Mouse (Mus musculus) liver, embryonic 18 days (tissue): ENCODE results near the gene Olfr1496. TPM values are rescaled to one million over a fixed set of nuclear protein-coding genes. Genes with fewer than 3 reads are reported as not detected.

Source experiments
- polyA plus RNA-seq: library from polyadenylated mRNA; depleted of rRNA; stranded (reverse); fragments of >200 nt; gene quantifications from 2 replicates; pipeline ENCODE4 v1.2.3, GENCODE M21; 2012; rRNA removed

Olfr1496 gene
- not detected in 2 replicates for polyA plus RNA-seq

DNA sequence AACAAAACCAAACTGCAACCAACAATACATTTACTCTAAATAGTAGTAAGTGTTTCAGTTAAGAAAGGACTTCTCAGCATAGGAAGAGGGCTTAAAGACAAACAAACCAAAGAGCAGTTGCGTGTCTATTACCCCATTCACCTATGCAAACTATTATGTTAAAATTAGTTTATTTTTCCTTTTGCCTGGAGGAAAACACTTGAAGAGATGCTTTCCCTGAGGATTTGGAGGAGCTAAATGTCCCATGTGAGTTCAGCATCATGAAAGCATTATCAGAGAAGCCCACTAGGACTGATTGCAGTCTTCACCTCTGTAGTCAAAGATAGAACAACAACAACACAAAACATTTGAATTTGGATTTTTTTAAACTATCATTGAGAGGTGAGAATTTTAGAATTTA, at the start of gene Olfr1496:
Olfr1496 (plus strand) TSS at position 301 of the 400 bp plus-strand sequence.

DNA sequence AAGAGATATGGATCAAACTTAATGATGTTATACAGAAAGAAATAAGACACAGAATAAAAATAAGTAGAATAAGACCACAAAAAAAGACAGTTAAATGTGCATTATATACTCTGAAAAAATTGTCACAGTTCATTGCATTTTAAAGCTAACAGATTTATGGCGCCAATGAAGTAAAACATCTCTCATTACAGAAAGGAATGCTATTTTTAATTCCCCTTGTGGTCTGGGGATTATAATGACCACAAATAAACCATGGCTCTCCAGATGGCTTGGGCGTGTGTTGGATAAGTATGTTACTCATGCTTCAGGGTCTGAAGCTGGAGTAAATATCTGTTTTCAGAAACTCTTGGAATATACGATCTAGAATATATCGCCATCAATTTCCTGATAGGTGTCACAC, 38.2 kb upstream of the Olfr1496 start, which contains the start of gene Olfr1494:
Olfr1494 (plus strand) TSS at position 301 of the 400 bp plus-strand sequence.

DNA sequence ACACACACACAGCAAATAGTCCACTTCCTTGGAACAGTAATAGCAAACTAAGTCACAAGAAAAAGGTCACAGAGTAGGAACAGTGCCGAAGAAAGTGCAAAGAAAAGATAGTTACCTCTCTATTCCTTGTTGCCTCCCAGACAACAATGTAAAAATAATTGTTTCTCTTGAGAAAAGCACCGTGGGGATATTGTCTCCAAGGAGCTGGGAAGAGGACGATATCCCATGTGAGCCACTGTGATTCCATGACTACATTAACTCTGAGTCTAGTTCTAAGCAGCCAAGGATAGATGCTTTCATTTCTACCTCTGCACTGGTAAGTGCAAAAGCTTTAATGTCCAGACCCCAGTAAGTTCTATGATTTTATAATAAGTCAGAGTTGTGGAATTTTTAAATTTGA, 13.4 kb upstream of the Olfr1496 start, which contains the start of gene Olfr1495:
Olfr1495 (plus strand) TSS at position 301 of the 400 bp plus-strand sequence.

DNA sequence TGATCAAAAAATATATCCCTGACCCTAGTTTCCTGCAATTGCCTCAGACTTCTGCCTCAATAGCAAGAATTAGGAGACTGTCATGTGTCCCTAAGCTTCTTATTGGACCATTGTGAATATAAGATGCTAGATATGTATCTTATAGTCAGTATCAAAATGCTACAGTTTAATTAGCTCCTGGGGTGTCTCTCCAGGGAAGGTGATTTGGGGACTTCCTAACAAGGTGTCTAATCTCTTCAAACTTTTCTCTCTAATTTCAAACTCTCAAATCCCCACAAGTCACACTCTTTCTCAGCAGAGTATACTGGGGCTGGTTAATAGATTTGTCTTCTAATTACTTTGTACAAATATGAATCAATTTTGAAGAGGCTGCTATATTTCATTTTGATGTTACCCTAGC, 20.4 kb downstream of the Olfr1496 start, which contains the start of gene Olfr1497:
Olfr1497 (minus strand) TSS at position 101 of the 400 bp plus-strand sequence.

DNA sequence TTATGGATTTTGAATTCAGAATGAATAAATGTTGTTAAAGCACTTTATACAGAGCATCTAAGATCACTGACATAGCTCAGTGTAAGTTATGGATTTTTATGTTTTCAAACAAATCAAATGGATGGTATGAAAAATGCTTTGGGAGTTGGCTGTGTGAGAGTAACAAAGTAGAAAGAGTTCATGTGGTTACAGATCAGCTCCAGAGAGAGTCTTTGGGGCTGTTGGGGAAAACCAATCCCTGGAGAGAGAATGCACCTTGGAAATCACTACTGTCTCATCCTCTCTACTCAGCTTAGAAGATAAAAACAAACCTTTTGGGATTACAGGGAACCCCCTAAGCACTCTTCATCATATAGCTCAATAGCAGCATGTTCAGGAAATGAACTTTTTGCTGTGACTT, 41.7 kb downstream of the Olfr1496 start, which contains the start of gene Olfr1499:
Olfr1499 (minus strand) TSS at position 101 of the 400 bp plus-strand sequence.

DNA sequence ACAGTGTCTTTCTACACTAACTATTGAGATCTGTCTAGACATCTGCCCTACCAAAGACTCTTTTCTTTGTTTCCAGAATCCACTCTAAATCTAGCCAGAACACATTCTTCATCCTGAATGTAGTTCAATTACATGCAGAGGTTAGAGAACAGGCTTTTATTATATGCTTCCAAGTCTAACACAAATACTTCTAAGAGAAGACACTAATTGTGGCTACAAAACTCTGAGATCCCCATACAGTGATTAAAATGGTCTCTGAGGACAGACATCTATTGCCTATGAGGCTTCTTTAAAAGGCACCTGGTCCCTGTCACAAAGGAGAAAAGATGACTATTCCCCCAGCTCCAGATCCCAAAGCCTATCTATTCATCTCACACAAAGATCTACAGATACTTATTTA, 52.7 kb downstream of the Olfr1496 start, which contains the start of gene Olfr1500:
Olfr1500 (minus strand) TSS at position 101 of the 400 bp plus-strand sequence.

Other genes starting within 250 kb of the Olfr1496 start
- gene Olfr1480, start 250.0 kb upstream of the Olfr1496 start, polyA plus RNA-seq = not detected in 2 replicates
- not detected in 2 replicates for gene Olfr1484, start 194.4 kb upstream of the Olfr1496 start, polyA plus RNA-seq
- not detected in 2 replicates for gene Olfr1487, start 160.5 kb upstream of the Olfr1496 start, polyA plus RNA-seq
- not detected in 2 replicates for gene Olfr1489, start 146.3 kb upstream of the Olfr1496 start, polyA plus RNA-seq
- not detected in 2 replicates for gene Olfr1490, start 126.8 kb upstream of the Olfr1496 start, polyA plus RNA-seq
- not detected in 2 replicates for gene Olfr1491, start 80.6 kb upstream of the Olfr1496 start, polyA plus RNA-seq
- not detected in 2 replicates for gene Olfr1493-ps1, start 54.6 kb upstream of the Olfr1496 start, polyA plus RNA-seq
- gene Olfr1494, start 38.1 kb upstream of the Olfr1496 start, polyA plus RNA-seq = not detected in 2 replicates
- gene Olfr1495, start 13.3 kb upstream of the Olfr1496 start, polyA plus RNA-seq = not detected in 2 replicates
- not detected in 2 replicates for gene Olfr1497, start 20.3 kb downstream of the Olfr1496 start, polyA plus RNA-seq
- not detected in 2 replicates for gene Olfr1499, start 41.6 kb downstream of the Olfr1496 start, polyA plus RNA-seq
- not detected in 2 replicates for gene Olfr1500, start 52.6 kb downstream of the Olfr1496 start, polyA plus RNA-seq
- gene Olfr1501, start 72.8 kb downstream of the Olfr1496 start, polyA plus RNA-seq = not detected in 2 replicates
- not detected in 2 replicates for gene Olfr1502, start 83.9 kb downstream of the Olfr1496 start, polyA plus RNA-seq
- gene Olfr1504, start 120.0 kb downstream of the Olfr1496 start, polyA plus RNA-seq = not detected in 2 replicates
- gene Olfr1505, start 135.7 kb downstream of the Olfr1496 start, polyA plus RNA-seq = not detected in 2 replicates